Mouse (Mus musculus): ENCODE data around the gene Abca4. TPM values are rescaled to one million over a fixed set of nuclear protein-coding genes. Genes with fewer than 3 reads are reported as not detected.

The Abca4 gene
- polyA plus RNA-seq, 1 experiment from 2014 or later: 2.3 TPM

- no peak for DNase-seq (ENCODE audit: low spot score)
- H3K27ac ChIP-seq (ENCODE audit: low read length): no peak overlapping the region
- H3K4me2 ChIP-seq (replicated peaks; ENCODE audit: low read depth, low read length): no peak overlapping the region
- ATAC-seq: no peak
- no peaks in the 10 kb centered on the region for H3K4me1 ChIP-seq (ENCODE audit: insufficient read depth, low read depth, low read length)
- TF ChIP-seq EP300 (IDR thresholded peaks at IDR 0.05) (no peak), CTCF (IDR thresholded peaks at IDR 0.05) (no peak)
- no peak overlapping the region for H3K4me3 ChIP-seq (ENCODE audit: low read depth, low read length)
- no peaks in the 10 kb centered on the region for H3K27me3 ChIP-seq (replicated peaks; ENCODE audit: insufficient read depth, low read length)
- H3K9me3 ChIP-seq (ENCODE audit: low read length): no peaks in the 10 kb centered on the region
- H3K9ac ChIP-seq (replicated peaks; ENCODE audit: low read depth): no peak overlapping the region
- H3K36me3 ChIP-seq (ENCODE audit: insufficient read depth, low read length): no peaks in the 10 kb centered on the region
- WGBS: 64% methylated on average over 1 of the region's 1 CpGs
These were observed 115.2 kb downstream of the Abca4 start for GRCm38 (mm10) chr3:122159447-122159846.

- H3K9ac ChIP-seq (replicated peaks; ENCODE audit: low read depth): no peak overlapping the region
- no peak overlapping the region for H3K4me2 ChIP-seq (replicated peaks; ENCODE audit: low read depth, low read length)
- H3K9me3 ChIP-seq (ENCODE audit: low read length): no peaks in the 10 kb centered on the region
- no peak overlapping the region for H3K4me3 ChIP-seq (ENCODE audit: low read depth, low read length)
- H3K27ac ChIP-seq (ENCODE audit: low read length): no peak overlapping the region
- no peak for TF ChIP-seq EP300 (IDR thresholded peaks at IDR 0.05)
- peak; percentile 94 for TF ChIP-seq CTCF (IDR thresholded peaks at IDR 0.05)
- DNase-seq (ENCODE audit: low spot score) (peak; percentile 91), ATAC-seq (peak; percentile 85)
- H3K4me1 ChIP-seq (ENCODE audit: insufficient read depth, low read depth, low read length): no peaks in the 10 kb centered on the region
- 42% methylated on average over 10 of the region's 10 CpGs for WGBS
- H3K36me3 ChIP-seq (ENCODE audit: insufficient read depth, low read length): no peaks in the 10 kb centered on the region
- no peaks in the 10 kb centered on the region for H3K27me3 ChIP-seq (replicated peaks; ENCODE audit: insufficient read depth, low read length)
These were observed 125.5 kb downstream of the Abca4 start for GRCm38 (mm10) chr3:122169616-122170178.

- H3K9me3 ChIP-seq (ENCODE audit: low read length): no peaks in the 10 kb centered on the region
- no peak overlapping the region for H3K27ac ChIP-seq (ENCODE audit: low read length)
- H3K4me3 ChIP-seq (ENCODE audit: low read depth, low read length): no peak overlapping the region
- WGBS: 80% methylated on average over 10 of the region's 10 CpGs
- no peak overlapping the region for H3K4me2 ChIP-seq (replicated peaks; ENCODE audit: low read depth, low read length)
- TF ChIP-seq CTCF (IDR thresholded peaks at IDR 0.05) (no peak), EP300 (IDR thresholded peaks at IDR 0.05) (no peak)
- H3K4me1 ChIP-seq (ENCODE audit: insufficient read depth, low read depth, low read length): no peaks in the 10 kb centered on the region
- H3K9ac ChIP-seq (replicated peaks; ENCODE audit: low read depth): no peak overlapping the region
- no peak for ATAC-seq
- H3K36me3 ChIP-seq (ENCODE audit: insufficient read depth, low read length): no peaks in the 10 kb centered on the region
- DNase-seq (ENCODE audit: low spot score): no peak
- H3K27me3 ChIP-seq (replicated peaks; ENCODE audit: insufficient read depth, low read length): no peaks in the 10 kb centered on the region
These were observed 126.5 kb downstream of the Abca4 start for GRCm38 (mm10) chr3:122170621-122171309.

- WGBS: 78% methylated on average over 15 of the region's 15 CpGs
- no peaks in the 10 kb centered on the region for H3K36me3 ChIP-seq (ENCODE audit: insufficient read depth, low read length)
- DNase-seq (ENCODE audit: low spot score): no peak
- H3K9me3 ChIP-seq (ENCODE audit: low read length): no peaks in the 10 kb centered on the region
- H3K9ac ChIP-seq (replicated peaks; ENCODE audit: low read depth): no peak overlapping the region
- no peaks in the 10 kb centered on the region for H3K4me1 ChIP-seq (ENCODE audit: insufficient read depth, low read depth, low read length)
- H3K27ac ChIP-seq (ENCODE audit: low read length): no peak overlapping the region
- ATAC-seq: no peak
- no peak for TF ChIP-seq EP300 (IDR thresholded peaks at IDR 0.05)
- no peak for TF ChIP-seq CTCF (IDR thresholded peaks at IDR 0.05)
- H3K27me3 ChIP-seq (replicated peaks; ENCODE audit: insufficient read depth, low read length): no peaks in the 10 kb centered on the region
- H3K4me2 ChIP-seq (replicated peaks; ENCODE audit: low read depth, low read length): no peak overlapping the region
- no peak overlapping the region for H3K4me3 ChIP-seq (ENCODE audit: low read depth, low read length)
These were observed 129.4 kb downstream of the Abca4 start for GRCm38 (mm10) chr3:122173526-122174150.

- H3K36me3 ChIP-seq (ENCODE audit: insufficient read depth, low read length): no peaks in the 10 kb centered on the region
- 43% methylated on average over 6 of the region's 6 CpGs for WGBS
- no peaks in the 10 kb centered on the region for H3K27me3 ChIP-seq (replicated peaks; ENCODE audit: insufficient read depth, low read length)
- H3K9me3 ChIP-seq (ENCODE audit: low read length): no peaks in the 10 kb centered on the region
- TF ChIP-seq EP300 (IDR thresholded peaks at IDR 0.05) (no peak), CTCF (IDR thresholded peaks at IDR 0.05) (no peak)
- no peak overlapping the region for H3K4me3 ChIP-seq (ENCODE audit: low read depth, low read length)
- H3K4me1 ChIP-seq (ENCODE audit: insufficient read depth, low read depth, low read length): no peaks in the 10 kb centered on the region
- no peak overlapping the region for H3K9ac ChIP-seq (replicated peaks; ENCODE audit: low read depth)
- ATAC-seq: no peak
- no peak overlapping the region for H3K4me2 ChIP-seq (replicated peaks; ENCODE audit: low read depth, low read length)
- H3K27ac ChIP-seq (ENCODE audit: low read length): no peak overlapping the region
- no peak for DNase-seq (ENCODE audit: low spot score)
These were observed 131.8 kb downstream of the Abca4 start for GRCm38 (mm10) chr3:122176018-122176417.

- TF ChIP-seq CTCF (IDR thresholded peaks at IDR 0.05): no peak
- no peak for TF ChIP-seq EP300 (IDR thresholded peaks at IDR 0.05)
- no peak overlapping the region for H3K4me3 ChIP-seq (ENCODE audit: low read depth, low read length)
- 83% methylated on average over 8 of the region's 8 CpGs for WGBS
- no peaks in the 10 kb centered on the region for H3K9me3 ChIP-seq (ENCODE audit: low read length)
- DNase-seq (ENCODE audit: low spot score) (no peak), ATAC-seq (no peak)
- no peak overlapping the region for H3K9ac ChIP-seq (replicated peaks; ENCODE audit: low read depth)
- no peak overlapping the region for H3K27ac ChIP-seq (ENCODE audit: low read length)
- no peaks in the 10 kb centered on the region for H3K36me3 ChIP-seq (ENCODE audit: insufficient read depth, low read length)
- no peaks in the 10 kb centered on the region for H3K27me3 ChIP-seq (replicated peaks; ENCODE audit: insufficient read depth, low read length)
- no peaks in the 10 kb centered on the region for H3K4me1 ChIP-seq (ENCODE audit: insufficient read depth, low read depth, low read length)
- no peak overlapping the region for H3K4me2 ChIP-seq (replicated peaks; ENCODE audit: low read depth, low read length)
These were observed 132.6 kb downstream of the Abca4 start for GRCm38 (mm10) chr3:122176706-122177390.
